Mouse (Mus musculus) forebrain, embryonic 16.5 days (tissue): ENCODE results near the gene Gm17571. TPM values are rescaled to one million over a fixed set of nuclear protein-coding genes. Genes with fewer than 3 reads are reported as not detected.
A peak's percentile ranks its signal among the peaks of the same experiment; 100 is the strongest.

Source experiments
- ATAC-seq: fragments of 200-750 bp; cut with Nextera tagmentation; 2 replicates; pipeline ENCODE4 v1.8.0; 2017; ENCODE audit warnings: mild to moderate bottlenecking, moderate library complexity
- H3K27ac ChIP-seq: fragments of 300-500 bp; sonication (generic); 2 replicates; pipeline ENCODE4 v1.5.1; 2014; ENCODE audit warnings: low read length, control low read depth
- H3K27me3 ChIP-seq: fragments of 300-500 bp; sonication (generic); replicated peaks from 2 replicates; pipeline ENCODE4 v1.6.1; 2014; ENCODE audit warnings: low read length; ENCODE audit not compliant: control insufficient read depth, insufficient read depth
- H3K36me3 ChIP-seq: fragments of 300-500 bp; sonication (generic); 2 replicates; pipeline ENCODE4 v1.6.1; 2014; ENCODE audit not compliant: control insufficient read depth, insufficient read depth
- H3K4me1 ChIP-seq: fragments of 300-500 bp; sonication (generic); replicated peaks from 2 replicates; pipeline ENCODE4 v1.6.1; 2014; ENCODE audit warnings: low read length; ENCODE audit not compliant: control insufficient read depth, insufficient read depth
- H3K4me2 ChIP-seq: fragments of 300-500 bp; sonication (generic); 2 replicates; pipeline ENCODE4 v1.6.1; 2014; ENCODE audit warnings: mild to moderate bottlenecking, low read length, control low read depth
- H3K4me3 ChIP-seq: fragments of 300-500 bp; sonication (generic); replicated peaks from 2 replicates; pipeline ENCODE4 v1.5.1; 2014; ENCODE audit warnings: mild to moderate bottlenecking, low read length, control low read depth
- H3K9ac ChIP-seq: fragments of 300-500 bp; sonication (generic); replicated peaks from 2 replicates; pipeline ENCODE4 v1.6.1; 2014; ENCODE audit warnings: low read depth, low read length, control low read depth
- H3K9me3 ChIP-seq: fragments of 300-500 bp; sonication (generic); 2 replicates; pipeline ENCODE4 v1.6.1; 2016; ENCODE audit warnings: low read length; ENCODE audit not compliant: control insufficient read depth
- WGBS: fragments of 180-500 bp; shearing (Covaris S2); extraction: QIAGEN DNeasy Blood & Tissue Kit; methylation state at CpG from one replicate; pipeline ENCODE4 v1.1.7; 2014; 5-methylcytosine and 5-hydroxymethylcytosine counted together
- polyA plus RNA-seq: library from polyadenylated mRNA; unstranded; fragments of >200 nt; fragmentation: Nextera tagmentation; extraction: Ambion mirVana; gene quantifications from 2 replicates; pipeline ENCODE4 v1.2.1, GENCODE M21; 2015

The Gm17571 gene
- polyA plus RNA-seq, 1 experiment from 2014 or later: not detected

DNA sequence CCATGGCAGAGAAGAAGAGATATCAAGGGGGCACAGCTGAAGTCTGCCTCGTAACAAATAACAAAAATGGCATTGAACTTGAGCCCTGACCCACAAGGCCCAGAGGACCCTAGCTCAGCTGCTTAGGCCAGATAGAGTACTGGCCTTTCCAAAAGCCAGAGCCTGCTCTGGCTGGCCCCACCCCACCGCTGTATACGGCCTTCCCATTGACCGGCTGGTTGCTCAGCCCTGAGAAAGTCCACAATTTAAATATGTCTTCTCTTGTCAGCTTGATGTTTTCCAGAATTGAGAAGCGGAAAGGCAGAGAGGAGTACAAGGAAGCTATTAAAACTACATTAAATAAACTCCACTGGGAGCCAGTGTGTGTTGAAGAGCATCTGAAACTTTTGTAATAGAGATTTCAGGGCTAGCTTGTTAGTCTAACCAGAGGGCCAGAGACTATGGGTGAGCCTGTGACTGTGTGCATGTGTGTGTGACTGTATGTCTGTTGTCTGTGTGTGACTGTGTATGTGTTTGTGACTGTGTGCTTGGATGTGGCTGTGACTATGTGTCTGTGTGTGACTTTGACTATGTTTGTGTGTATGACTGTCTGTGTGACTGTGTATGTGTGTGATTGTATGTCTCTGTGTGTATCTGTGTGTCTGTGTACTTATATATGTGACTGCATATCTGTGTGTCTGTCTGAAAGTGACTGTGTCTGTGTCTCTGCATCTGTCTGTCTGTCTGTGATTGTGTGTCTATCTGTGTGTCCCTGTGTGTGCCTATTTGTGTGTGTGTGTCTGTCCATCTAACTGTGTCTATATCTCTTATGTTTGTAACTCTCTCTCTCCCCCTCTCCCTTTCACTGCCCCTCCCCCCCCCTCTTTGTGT lies 36.9 kb upstream of the Gm17571 start:
- ATAC-seq: no peak
- peaks cover 20% of the 10 kb centered on the region for H3K4me1 ChIP-seq

DNA sequence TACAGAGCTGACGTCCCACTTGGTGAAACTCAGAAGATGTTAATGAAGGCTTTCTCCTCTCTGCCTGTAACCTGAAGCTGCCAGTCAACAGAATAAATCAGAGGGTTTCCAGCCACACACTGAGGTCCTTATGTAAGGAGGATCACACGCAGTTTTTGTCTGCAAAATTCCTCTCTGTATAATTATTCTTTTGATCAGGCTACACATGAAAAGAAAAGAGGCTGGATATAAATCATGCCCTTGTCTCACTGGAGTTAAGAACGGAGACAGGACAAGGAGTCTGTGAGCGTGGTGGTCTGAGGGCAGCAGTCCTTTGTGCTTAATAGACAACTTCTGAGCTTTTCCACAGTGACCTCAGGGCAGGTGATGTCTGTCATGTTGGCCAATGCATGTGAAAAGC lies 32.7 kb upstream of the Gm17571 start:
- Histone ChIP-seq H3K36me3 (no peaks in the 10 kb centered on the region), H3K4me1 (peaks cover 15% of the 10 kb centered on the region), H3K9ac (no peak overlapping the region), H3K27me3 (no peaks in the 10 kb centered on the region), H3K27ac (no peak overlapping the region), H3K4me2 (no peak overlapping the region), H3K4me3 (no peak overlapping the region), H3K9me3 (no peaks in the 10 kb centered on the region)
- 7% methylated on average over 4 of the region's 4 CpGs for WGBS
- peak; percentile 33; the same call in 1 of the 2 replicates for ATAC-seq

More for the DNA sequence above, 36.9 kb upstream of the Gm17571 start:
- no peak overlapping the region for H3K27ac ChIP-seq
- H3K9ac ChIP-seq: no peak overlapping the region
- H3K36me3 ChIP-seq: no peaks in the 10 kb centered on the region
- 77% methylated on average over 5 of the region's 5 CpGs for WGBS
- no peaks in the 10 kb centered on the region for H3K9me3 ChIP-seq
- no peaks in the 10 kb centered on the region for H3K27me3 ChIP-seq
- H3K4me2 ChIP-seq: no peak overlapping the region
- H3K4me3 ChIP-seq: no peak overlapping the region

DNA sequence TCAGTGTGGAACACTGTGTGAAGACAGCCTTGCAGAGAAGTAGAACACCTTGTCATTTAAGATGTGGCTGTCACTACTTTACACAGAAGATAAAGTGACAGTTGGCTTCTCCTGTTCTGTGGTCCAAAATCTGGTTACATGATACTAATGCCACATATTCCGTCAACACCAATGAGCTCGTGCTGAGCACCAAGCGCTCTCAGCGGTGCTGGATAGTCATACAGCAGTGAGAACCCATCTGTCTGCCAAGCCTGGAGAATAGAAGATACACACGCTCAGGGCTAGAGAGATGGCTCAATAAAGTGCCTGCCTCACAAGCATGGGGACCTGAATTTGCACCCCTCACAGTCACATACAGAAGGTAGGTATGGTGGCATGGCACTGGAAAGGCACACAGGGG lies 28.4 kb upstream of the Gm17571 start:
- ATAC-seq: no peak
- WGBS: 91% methylated on average over 5 of the region's 5 CpGs
- no peak overlapping the region for H3K4me3 ChIP-seq
- no peak overlapping the region for H3K27ac ChIP-seq
- H3K4me1 ChIP-seq: peaks cover 8% of the 10 kb centered on the region
- no peaks in the 10 kb centered on the region for H3K9me3 ChIP-seq
- H3K36me3 ChIP-seq: no peaks in the 10 kb centered on the region
- H3K4me2 ChIP-seq: no peak overlapping the region
- H3K27me3 ChIP-seq: no peaks in the 10 kb centered on the region
- no peak overlapping the region for H3K9ac ChIP-seq

DNA sequence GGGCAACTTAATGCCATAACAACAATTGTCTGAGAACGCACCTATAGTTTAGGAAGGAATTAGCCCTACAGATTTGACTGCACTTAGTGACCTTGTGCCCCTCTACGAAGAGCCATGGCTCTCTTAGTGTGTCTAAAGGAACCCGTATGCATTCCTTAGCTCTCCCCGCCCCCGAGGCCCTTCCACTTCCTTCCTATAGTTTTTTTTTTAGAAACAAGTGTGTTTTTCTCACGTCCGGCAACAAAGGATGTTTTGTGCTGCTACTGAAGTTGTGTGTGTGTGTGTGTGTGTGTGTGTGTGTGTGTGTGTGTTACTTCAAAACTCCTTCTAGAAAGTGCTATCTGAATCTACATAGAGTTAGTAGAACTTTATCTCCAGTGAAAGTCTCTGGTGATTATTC lies 23.5 kb upstream of the Gm17571 start:
- H3K9ac ChIP-seq: no peak overlapping the region
- H3K36me3 ChIP-seq: no peaks in the 10 kb centered on the region
- H3K27ac ChIP-seq: no peak overlapping the region
- H3K4me3 ChIP-seq: no peak overlapping the region
- ATAC-seq: no peak
- H3K9me3 ChIP-seq: no peaks in the 10 kb centered on the region
- H3K4me2 ChIP-seq: no peak overlapping the region
- WGBS: 52% methylated on average over 7 of the region's 7 CpGs
- H3K4me1 ChIP-seq: no peaks in the 10 kb centered on the region
- H3K27me3 ChIP-seq: no peaks in the 10 kb centered on the region

DNA sequence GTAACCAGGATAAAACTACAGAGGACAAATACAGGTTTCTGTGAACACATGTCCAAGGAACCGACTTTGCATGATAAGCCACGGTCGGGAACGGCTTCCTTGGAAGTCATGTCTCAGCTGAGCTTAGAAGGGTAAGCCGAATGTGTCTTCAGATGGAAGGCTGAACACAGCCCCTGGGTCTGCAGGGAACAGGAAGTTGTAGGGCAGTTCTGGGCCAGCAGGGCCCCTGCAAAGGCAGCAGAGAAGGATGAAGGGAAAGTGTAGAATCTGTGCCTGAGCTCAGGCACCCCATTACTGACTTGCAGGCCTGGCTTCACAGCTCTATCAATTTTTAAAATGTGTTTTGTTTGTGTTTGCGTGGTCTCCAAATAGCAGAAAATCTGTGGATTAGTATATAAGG lies 22.2 kb upstream of the Gm17571 start:
- WGBS: 86% methylated on average over 6 of the region's 6 CpGs

DNA sequence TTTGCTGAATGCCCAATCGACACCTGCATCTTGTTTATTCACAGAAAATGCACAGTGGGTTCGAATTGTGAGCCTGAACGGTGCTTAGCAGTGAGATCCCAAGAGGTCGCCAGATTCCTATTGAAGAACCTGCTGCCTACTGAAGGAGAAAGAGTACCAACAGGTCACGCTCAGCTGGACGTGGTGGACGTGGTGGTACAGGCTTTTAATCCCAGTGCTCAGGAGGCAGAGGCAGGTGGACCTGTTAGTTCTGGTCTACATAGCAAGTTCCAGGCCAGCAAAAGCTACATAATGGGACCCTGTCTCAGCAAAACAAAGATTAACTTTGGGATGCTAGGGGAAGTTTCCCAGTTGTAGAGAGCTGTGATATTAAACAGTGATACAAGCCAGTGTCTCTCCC lies 21.2 kb upstream of the Gm17571 start:
- Histone ChIP-seq H3K27ac (no peak overlapping the region), H3K27me3 (no peaks in the 10 kb centered on the region), H3K4me1 (no peaks in the 10 kb centered on the region), H3K36me3 (no peaks in the 10 kb centered on the region), H3K4me3 (no peak overlapping the region), H3K9ac (no peak overlapping the region), H3K4me2 (no peak overlapping the region), H3K9me3 (no peaks in the 10 kb centered on the region)
- ATAC-seq: no peak
- WGBS: 71% methylated on average over 7 of the region's 7 CpGs

More for the DNA sequence above, 22.2 kb upstream of the Gm17571 start:
- Histone ChIP-seq H3K4me3 (no peak overlapping the region), H3K36me3 (no peaks in the 10 kb centered on the region), H3K27me3 (no peaks in the 10 kb centered on the region), H3K4me2 (no peak overlapping the region), H3K9me3 (no peaks in the 10 kb centered on the region), H3K9ac (no peak overlapping the region), H3K27ac (no peak overlapping the region), H3K4me1 (no peaks in the 10 kb centered on the region)
- no peak for ATAC-seq

DNA sequence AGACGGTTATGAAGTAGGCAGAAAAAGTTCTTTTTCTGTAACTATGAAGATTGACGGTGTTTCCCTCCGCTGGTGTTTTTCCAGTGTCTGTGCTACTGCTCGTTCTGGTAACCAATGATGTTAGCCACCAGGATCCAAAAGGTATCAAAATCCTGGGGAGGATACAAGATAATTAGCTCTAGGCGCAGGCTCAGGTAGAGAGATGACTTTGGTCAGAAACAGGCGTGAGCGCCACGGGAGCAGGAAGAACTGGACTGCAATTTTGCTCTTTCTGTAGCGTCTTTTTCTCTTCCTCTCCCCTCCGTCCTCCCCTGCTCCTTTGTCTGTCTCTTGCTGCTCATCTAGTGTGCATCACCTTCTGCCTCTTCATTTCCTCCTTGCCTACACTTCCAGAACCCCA lies 20.3 kb upstream of the Gm17571 start:
- WGBS: 91% methylated on average over 10 of the region's 10 CpGs
- no peak overlapping the region for H3K9ac ChIP-seq
- ATAC-seq: no peak

DNA sequence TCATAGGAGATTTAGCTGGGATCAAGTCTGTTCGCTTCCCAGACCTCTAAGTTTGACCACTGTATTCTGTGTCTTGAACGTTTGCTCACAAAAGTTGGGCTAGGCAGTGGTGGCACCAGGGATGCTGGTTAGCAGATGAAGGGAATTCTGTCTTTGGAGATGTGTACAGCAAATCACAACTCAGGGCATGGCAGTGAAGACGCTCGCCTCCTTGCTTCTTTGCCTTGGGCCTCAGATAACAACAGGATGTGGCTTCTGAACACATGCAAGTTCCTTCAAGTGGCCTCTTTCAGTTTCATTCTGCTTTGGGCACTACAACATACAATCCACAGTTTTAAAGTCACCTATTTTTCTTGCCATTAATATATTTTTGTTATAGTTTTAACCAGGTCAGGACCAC lies 19.8 kb upstream of the Gm17571 start:
- 85% methylated on average over 4 of the region's 4 CpGs for WGBS
- Histone ChIP-seq H3K4me1 (no peaks in the 10 kb centered on the region), H3K4me3 (no peak overlapping the region), H3K9me3 (no peaks in the 10 kb centered on the region), H3K4me2 (no peak overlapping the region), H3K27ac (no peak overlapping the region), H3K27me3 (no peaks in the 10 kb centered on the region), H3K36me3 (no peaks in the 10 kb centered on the region), H3K9ac (no peak overlapping the region)
- no peak for ATAC-seq

More for the DNA sequence above, 20.3 kb upstream of the Gm17571 start:
- H3K9me3 ChIP-seq: no peaks in the 10 kb centered on the region
- no peaks in the 10 kb centered on the region for H3K27me3 ChIP-seq
- no peaks in the 10 kb centered on the region for H3K36me3 ChIP-seq
- no peak overlapping the region for H3K4me2 ChIP-seq
- no peaks in the 10 kb centered on the region for H3K4me1 ChIP-seq
- H3K4me3 ChIP-seq: no peak overlapping the region
- H3K27ac ChIP-seq: no peak overlapping the region

DNA sequence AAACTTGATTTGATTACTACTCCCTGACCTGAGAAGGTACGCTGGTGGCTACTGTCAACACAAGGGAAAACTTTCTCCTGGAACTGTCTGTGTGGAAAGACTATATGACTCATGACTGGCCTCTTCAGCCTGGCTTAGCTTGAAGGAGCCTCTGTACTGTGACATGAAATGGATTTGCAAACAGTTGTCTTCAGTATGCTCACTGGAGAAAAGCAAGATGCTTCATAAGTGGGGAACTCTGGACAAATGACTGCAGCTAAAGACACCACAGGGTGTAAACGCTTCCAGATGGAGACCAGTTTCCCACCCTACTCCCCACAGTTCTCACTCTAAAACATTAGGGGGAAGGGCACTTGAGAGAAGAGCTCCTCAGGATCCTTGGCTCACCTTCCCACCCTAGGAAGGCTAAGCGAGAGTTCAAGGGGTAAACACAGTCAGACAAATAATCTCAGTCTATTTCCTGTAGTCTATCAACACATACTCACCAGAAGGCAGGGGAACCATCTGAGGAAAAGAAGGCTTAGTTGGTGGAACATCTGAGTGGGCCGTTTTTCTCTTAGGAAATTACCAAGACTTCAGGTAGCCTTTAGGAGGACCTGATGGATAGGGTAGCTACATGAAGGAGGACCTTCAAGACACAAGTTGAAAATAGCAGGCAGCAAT lies 18.9 kb upstream of the Gm17571 start:
- H3K27me3 ChIP-seq: no peaks in the 10 kb centered on the region
- no peak overlapping the region for H3K4me3 ChIP-seq
- no peaks in the 10 kb centered on the region for H3K9me3 ChIP-seq
- no peaks in the 10 kb centered on the region for H3K4me1 ChIP-seq
- H3K36me3 ChIP-seq: no peaks in the 10 kb centered on the region
- no peak for ATAC-seq
- H3K27ac ChIP-seq: no peak overlapping the region
- no peak overlapping the region for H3K9ac ChIP-seq
- WGBS: 90% methylated on average over 4 of the region's 4 CpGs
- H3K4me2 ChIP-seq: no peak overlapping the region
